Mouse (Mus musculus) MN1 (cell line): ENCODE measurements at regions not wholly inside any gene's neighbourhood (a gene's known extent, or its start where the extent isn't known, plus 50 kb on each side); places are given as distances from the start of the nearest gene placed in this dataset.

ENCODE experiments used
- DNase-seq: peaks from one replicate; pipeline ENCODE4 v3.0.0-alpha.2; 2016; ENCODE audit warnings: low spot score

DNA sequence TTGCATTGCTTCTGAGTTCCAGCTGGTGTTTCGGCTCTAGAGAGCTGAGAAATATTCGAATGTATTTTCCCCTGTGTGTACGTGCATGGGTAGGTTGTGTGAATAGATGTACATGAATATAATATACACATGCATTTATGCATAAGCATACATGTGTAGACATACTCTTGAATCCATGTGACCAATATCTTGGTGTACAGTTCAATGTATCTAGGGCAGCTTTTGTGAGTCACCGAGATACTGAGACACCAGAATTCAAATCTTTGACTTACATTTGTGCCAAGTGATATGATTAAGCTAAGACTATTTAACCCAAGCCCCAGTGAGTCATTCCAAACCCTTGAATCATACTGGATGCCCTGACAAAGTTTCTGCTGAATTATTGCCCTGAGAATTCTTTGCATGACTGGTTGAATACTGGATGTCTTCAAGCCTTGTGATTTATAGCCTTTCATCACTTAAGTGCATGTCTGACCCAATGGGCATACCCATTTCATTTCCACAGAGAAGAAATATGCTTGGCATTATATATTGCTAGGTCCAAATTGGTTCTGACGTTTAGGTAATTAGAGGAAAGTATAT lies 103.3 kb upstream of the Tsc22d2 start:
- DNase-seq = no peak

DNA sequence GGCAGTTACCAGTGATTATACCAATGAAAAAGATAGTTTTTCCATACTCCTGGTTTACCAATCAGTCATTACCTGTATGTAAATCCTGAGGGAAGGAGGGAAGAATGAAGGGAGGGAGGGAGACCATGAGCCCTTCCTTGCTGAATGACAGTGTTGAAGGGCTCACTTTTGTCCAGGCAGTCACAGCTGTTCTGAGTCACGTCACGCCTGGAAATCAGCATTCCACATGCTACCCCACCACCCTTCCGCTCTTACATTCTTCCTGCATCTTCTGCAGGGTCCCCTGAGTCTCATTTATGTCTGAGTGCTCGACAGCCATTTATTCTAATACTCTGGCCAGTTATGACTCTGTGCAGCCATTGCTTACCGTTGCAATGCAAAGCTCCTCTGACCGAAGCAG lies 101.9 kb upstream of the Tsc22d2 start:
- DNase-seq = no peak

DNA sequence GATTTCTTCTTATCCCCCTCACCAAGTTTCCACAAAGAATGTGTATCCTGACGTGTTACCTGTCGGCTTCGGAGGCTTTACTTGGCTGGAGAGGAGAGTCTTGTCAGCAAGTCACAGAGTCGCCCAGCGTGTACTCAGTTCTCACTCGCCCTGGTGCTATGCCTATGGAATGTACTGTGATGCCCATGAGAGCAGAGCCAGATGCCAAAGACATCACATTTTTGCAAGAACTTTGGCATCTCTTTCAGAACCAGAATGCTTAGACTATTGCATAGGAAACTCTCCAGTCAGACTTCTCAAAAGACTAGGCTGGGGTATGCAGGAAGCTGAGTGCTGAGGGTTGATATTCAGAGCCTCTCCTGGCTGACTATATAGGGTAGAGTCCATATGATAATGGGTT lies 99.3 kb upstream of the Tsc22d2 start:
- no peak for DNase-seq

DNA sequence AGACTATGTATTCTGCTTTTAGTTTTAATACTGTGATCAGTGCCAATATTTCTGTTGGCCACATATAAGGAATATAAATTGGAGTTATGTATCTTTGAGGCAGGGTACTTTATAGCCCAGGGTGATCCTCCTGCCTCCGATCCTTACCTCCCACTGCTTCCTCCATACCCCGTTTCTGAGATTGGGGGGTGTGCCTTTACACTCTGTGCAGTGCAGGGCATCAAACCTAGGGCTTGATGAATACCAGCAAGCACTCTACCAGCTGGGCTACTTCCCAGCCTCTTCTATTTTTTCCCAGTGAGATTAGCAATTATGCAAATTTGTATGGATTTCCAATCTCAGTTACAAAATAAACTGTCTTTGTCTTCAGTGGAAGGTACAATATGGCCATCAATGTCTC lies 97.3 kb upstream of the Tsc22d2 start:
- DNase-seq = no peak

DNA sequence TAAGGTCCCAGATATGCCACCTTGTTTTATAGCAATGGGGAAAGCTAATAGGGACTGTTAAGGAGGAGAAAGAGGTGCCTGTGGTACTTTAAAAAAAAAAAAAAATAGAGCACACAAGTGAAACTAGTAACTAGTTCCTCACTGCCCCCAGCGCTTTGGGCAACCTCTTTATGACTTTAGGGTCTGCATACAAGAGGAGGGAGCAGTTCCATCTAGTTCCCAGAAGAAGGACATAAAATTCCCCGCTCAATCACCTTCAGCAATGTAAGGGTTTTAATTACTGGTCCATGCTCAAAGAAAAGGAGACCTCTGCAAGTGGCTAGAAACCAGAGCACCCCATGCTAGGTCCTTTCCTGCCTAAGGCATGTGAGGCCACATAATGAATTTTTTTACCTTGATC lies 95.8 kb upstream of the Tsc22d2 start:
- DNase-seq = no peak

DNA sequence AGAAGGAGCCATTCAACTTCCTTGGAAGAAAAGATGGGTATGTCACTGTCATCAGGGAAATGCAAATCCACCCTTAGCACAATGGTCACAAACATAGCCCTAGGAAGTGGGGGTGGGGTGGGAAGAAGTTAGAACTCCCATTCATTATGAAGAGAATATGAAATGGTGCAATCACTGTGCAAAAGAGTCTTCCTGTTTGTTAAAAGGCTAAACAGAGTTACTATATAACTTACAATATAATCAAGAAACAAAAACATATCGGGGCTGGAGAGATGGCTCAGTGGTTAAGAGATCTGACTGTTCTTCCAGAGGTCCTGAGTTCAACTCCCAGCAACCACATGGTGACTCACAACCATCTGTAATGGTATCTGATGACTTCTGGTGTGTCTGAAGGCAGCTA lies 95.1 kb upstream of the Tsc22d2 start:
- no peak for DNase-seq

DNA sequence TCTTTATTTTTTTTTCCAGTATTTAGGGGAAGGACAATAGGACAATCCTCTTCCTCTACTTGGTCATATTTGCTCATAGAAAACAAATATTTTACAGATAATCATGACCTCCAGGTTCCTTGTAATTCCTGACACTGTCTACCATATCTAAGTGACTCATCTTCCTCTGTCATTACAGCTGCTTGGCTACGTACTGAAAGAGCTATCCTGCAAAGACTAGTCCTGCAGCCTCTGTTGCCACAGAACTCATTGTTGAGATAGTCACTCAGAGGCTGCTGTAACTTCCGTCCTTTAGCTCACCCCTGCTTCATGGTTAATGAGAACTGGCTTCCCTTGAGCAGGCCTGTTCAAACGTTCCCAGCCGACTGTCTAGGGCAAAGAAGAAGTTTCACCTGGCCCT lies 93.7 kb upstream of the Tsc22d2 start:
- no peak for DNase-seq

- no peak for DNase-seq
Observed at GRCm38 (mm10) chr3:58322322-58322721, 92.2 kb upstream of the Tsc22d2 start.

DNA sequence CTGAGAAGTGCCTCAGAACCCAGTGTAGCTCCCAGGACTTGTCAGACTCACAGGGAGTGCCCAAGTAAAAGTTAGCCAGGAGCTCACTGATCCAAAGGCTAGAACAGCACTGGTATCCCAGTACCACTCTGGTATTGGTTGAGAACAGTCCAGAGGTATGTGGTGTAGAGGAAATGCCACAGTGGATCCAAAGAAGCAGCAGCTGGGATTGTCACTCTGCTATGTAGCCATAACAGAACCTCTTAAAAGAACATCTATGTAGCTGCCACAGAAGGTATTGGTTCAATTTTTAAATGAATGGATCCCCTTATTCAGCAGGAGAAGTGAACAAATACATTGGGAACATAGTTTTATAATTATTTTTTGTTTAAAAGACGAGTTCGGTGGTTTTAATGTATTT lies 86.8 kb upstream of the Tsc22d2 start:
- no peak for DNase-seq

DNA sequence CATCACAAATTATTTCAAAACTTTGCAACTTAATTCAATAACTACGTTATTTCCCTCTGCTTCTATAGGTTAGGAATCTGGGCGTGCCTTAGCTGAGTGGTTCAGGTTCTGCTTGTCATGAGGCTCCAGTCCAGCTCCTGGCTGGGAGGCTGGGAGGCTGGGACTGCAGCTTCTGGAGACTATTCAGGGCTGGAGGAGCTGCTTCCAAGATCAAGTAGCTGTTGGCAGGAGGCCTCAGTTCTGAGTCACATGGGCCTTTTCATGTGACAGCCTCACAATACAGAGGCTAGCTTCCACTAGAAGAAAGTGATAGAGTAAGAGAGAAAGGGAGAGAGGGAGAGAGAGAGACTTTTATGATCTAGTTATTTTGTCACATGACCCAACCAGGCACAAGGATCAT lies 84.3 kb upstream of the Tsc22d2 start:
- no peak for DNase-seq

DNA sequence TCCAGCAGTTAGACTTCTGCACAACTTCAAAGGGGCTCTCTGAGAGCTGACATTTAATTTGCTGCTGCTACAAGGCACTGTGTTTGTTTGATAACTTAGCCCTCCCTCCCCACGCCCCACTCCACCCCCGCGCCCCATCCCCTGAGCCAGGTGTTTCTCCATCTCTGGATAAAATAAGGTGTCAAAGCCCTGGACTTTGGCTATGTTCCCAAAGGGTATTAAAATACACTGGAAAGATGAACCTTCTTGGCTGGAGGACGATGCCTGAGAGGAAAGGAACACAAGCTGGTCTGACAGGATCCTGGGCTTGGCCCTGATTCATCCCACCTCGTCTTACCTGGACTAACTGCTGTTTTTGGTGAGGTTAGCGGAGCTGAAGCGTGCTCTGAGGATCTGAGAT lies 80.5 kb upstream of the Tsc22d2 start:
- no peak for DNase-seq

DNA sequence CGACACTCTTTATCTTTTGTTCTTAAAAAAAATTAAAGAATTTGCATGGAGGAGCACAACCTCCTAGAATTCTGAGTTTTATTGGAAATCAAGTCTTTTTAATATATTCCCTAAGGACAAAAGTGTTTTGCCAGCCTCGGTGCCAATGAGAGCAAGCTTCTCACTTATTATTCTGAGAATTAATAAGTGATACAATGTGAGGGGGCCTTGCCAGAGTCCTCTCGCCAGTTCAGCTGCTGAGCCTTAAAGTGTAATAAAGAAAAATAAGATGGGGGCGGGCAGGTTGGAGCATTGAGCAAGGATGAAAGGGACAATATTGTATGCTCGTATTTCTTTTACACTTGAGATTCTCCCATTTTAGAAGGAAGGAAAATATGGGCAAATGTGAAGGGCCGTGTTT lies 79.2 kb upstream of the Tsc22d2 start:
- no peak for DNase-seq

DNA sequence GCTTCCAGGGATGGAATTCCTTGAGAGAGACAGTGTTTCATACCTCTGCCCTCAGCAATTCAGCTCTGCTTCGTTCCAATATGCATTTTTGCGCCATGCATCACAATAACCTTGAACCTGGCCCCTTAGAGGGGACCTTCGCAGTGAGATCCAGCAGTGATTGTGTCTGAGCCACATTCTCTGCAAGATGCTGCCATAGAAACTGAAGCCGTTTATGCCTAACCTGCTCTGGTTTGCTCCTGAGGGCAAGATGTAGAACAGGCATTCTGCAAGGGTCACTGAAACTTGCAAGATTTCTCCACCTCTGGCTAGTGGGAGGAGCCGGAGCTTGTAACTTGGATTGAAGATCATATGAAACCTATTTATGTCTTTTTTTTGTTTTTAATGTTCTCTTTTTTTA lies 78.4 kb upstream of the Tsc22d2 start:
- DNase-seq = no peak

DNA sequence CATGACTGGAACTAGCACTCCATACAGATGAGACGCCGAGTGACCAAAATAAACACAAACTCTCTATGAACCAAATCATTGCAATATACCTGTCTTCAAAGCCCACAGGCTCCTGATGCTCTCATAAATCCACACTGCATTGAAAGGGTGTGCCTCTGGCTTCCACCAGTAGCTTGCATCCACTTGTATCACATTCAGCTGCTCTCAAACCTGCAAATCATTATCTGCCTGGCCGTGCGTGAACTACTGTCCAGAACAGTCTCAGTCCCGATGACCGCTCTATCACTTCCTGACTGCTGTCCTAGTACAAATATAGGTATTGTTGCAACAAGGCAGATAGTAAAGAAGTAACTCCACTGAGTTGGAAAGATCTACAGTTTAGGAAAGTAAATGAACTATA lies 77.9 kb upstream of the Tsc22d2 start:
- no peak for DNase-seq

DNA sequence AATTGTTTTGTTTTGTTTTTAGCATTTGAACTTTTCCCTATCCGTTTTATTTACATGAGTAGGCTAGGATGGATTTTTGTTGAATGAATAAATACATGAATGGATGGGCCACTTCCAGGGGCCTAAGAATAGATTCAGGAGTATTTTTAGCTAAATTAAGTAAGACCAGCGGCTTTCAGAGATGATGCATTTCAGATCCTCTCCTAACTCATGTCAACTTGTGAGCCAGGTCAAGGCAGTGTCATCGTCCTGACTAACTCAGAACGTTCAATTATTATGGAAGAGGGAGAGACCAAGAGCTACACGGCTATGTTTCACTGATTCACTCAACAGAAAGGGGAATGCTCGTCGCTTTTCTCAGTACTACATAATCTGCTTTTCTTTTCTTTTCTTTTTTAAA lies 75.5 kb upstream of the Tsc22d2 start:
- DNase-seq = no peak

DNA sequence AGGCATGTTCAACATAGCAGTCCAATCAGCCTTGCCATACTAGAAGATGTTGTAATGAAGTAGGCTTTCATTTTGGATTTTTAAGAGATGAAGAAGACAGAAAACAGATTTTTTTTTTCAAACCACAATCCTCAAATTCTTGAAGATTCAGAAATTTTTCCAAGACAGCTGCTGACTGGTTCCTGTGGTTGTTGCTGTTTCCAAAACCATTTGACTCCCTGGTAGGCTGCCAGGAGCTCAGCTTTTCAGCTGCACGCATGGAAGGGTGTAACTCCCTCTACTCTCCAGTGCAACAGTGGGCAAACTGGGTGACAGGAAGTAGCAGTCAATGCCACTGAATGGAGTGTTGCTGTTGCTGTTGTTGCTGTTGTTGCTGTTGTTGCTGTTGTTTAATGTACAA lies 72.4 kb upstream of the Tsc22d2 start:
- DNase-seq = no peak

GRCm38 (mm10) chr3:58362563-58362962 lies 52.0 kb upstream of the Tsc22d2 start:
- DNase-seq = no peak

- no peak for DNase-seq
Observed at GRCm38 (mm10) chr3:58364526-58364925, 50.0 kb upstream of the Tsc22d2 start.
